Mouse (Mus musculus): ENCODE data around the gene Epn2.
"Not testable (repeated sequence)": the region's sequence is repeated elsewhere in the genome, so short reads cannot be mapped to it uniquely, and the experiment has no call there.

Gene Epn2

DNA sequence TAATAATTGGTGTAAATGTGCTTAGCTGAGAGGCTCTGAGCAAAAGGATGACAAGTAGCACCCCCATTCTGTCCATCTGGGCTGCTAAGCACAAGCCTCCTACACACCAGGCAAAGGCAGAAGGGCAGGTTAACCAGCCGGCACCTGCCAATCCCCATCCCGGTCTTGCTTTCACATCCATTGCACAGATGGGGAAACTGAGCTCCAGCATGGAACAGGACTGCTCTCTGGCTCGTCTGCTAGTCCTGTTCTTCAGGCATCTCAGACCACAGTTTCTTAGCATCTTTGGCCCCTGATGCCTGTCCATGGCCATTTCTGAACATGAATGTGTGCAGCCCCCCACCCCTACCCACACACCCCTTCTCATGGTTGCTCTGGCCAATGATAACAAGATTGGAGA lies 12.6 kb upstream of the Epn2 start:
- DNase-seq (ENCODE audit: low read depth, low spot score): no peak

DNA sequence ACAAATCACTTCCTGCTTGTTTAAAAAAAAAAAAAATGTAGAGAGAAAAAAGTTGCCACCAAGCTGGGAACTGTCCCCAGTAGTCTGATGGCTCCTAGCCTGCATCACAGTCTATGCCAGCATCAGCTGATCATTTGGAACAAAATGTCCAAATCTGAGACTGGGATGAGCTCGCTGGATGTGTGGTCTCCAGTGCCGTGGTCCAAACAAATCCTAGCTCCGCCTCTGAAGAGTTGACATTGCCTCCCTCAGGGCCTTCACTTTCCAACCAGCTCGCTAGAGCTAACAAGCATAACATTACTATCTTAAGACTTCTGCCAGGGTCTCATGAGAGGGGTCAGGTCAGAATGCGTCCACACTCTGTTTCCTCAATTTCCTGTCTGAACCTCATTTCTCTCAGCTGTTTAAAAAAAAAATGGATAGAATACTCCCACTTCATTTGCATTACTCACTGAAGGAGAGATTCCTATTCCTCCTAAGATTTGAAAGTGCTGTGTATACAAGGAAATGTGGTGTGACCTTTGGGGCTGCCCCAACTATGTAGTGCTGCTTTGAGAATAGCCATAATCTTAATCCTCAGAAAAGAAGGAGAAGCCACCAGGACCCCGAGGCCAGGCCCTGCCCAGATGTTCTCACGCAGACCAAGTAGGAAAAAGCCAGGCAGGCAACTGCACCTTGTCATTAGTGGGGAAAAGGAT lies 11.2 kb upstream of the Epn2 start:
- DNase-seq (ENCODE audit: low read depth, low spot score): peak; percentile 63

DNA sequence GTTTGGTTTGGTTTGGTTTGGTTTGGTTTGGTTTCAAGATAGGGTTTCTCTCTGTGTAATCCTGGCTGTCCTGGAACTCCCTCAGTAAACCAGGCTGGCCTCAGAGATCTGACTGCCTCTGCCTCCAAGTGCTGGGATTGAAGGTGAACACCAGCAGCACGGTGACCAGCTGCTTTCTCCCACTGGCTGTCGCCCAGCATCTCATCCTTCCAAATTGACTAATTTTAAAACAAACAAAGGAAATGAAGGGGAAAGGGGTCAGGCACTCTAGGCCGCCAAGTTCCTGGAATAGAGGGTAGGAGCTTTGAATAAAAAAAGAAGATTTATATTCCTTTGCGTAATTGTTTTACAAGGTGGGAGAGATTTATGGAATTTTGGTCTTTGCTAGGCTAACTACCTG lies 5.9 kb upstream of the Epn2 start:
- DNase-seq (ENCODE audit: low read depth, low spot score): no peak

DNA sequence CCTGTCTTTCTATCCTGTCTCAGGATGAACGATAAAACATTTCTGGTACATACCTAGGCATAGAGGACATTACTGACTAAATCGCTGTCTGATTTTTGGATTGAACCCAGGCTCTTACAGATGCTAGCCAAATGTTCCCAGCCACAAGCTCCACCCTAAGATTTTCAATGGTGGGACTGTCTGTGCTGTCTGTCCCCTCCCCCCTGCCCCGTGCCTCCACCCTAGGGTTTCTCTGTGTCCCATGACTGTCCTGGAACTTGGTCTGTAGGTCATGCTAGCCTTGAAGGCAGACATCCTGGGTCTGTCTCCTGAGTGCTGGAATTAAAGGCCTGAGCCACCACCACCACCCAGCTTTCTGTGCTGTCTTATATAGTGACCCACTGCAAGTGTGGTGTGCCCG lies 5.3 kb upstream of the Epn2 start:
- no peak for DNase-seq (ENCODE audit: low read depth, low spot score)

GRCm38 (mm10) chr11:61584096-61584495 lies 4.6 kb upstream of the Epn2 start:
- no peak for DNase-seq (ENCODE audit: low read depth, low spot score)

- not testable (repeated sequence) for DNase-seq (ENCODE audit: low read depth, low spot score)
These were observed 3.3 kb upstream of the Epn2 start for GRCm38 (mm10) chr11:61582808-61583207.

DNA sequence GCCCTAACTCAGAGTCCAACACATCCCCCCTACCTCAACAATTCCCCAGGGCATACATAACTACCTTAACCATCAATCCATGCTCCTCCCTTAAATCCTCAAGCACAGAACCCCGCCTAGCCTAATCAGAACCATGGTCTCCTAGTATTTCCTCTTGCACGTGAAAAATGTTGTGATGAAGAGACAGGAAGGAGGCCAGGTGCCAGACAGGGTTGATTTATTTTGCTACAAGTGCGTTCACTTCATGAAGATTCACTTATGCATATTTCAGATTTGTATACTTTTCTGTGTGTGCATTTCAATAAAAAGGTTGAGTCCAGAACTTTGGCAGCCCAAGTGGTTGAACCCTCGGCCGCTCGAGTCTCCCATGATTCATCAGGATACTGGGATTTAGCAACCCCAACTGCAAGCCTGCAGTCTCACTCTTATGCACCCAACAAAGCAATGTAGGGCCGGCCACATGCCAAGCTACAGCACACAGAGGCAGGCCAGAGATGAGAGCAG lies 443 bp upstream of the Epn2 start:
- no peak for DNase-seq (ENCODE audit: low read depth, low spot score)

DNA sequence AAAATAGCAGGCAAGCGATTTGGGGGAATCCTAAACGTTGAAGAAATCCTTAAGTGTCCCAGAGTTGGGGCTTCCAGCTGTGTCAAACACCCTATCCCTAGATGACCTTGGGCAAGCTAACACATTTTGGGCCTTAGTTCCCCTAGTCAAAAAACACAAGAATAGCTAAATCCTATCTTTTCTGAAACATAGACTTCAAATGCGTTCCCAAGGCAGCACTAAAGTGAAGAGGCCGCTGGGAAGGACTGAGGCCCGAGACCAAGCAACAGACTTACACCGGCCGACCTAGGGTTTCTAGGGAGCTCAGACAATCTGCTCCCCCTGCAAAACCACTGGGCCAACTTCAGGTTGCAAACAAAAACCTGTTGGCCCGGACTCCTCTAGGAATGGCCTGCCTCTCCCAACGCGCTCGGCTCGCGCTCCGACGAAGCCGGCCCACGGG lies 925 bp downstream of the Epn2 start:
- peak; percentile 47 for DNase-seq (ENCODE audit: low read depth, low spot score)

DNA sequence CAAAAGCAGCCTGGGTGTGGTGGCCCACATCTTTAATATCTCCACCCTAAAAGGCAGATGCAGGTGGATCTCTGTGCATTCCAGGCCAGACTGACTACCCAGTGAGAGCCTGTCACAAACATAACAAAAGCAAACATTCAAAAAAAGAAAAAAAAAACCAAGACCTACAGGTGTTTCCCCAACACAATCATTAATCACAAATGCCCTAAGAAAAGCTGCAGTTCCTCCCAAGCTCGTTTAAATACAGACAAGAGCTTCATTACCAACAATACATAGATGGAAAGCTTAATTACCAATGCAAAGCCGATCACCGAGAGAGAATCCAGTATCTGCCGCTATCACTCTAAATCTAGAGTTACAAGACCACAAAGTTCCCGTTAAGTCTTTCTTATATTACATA lies 1.5 kb downstream of the Epn2 start:
- DNase-seq (ENCODE audit: low read depth, low spot score): no peak

GRCm38 (mm10) chr11:61577349-61577748 lies 2.1 kb downstream of the Epn2 start:
- DNase-seq (ENCODE audit: low read depth, low spot score): no peak

GRCm38 (mm10) chr11:61573266-61573665 lies 6.2 kb downstream of the Epn2 start:
- DNase-seq (ENCODE audit: low read depth, low spot score): peak; percentile 87

DNA sequence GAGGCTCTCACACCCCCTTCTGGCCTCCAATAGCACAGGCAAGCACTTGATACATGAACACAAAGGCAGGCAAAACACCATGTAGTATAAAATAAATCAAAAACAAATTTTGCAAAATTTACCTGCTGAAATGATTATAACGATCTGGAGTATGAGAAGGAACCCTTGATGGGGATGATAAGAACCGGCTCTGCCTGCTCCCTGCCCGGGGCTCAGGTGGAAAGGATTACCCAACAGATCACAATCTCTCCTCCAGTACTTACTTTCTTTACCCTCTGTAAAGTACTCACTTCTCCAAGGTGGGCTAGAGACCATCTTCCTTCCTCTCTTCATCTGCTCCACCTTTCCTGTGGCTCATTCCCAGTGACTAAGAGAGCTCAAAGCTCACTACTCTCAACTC lies 8.3 kb downstream of the Epn2 start:
- no peak for DNase-seq (ENCODE audit: low read depth, low spot score)

- DNase-seq (ENCODE audit: low read depth, low spot score): no peak
These were observed 9.8 kb downstream of the Epn2 start for GRCm38 (mm10) chr11:61569671-61570070.

DNA sequence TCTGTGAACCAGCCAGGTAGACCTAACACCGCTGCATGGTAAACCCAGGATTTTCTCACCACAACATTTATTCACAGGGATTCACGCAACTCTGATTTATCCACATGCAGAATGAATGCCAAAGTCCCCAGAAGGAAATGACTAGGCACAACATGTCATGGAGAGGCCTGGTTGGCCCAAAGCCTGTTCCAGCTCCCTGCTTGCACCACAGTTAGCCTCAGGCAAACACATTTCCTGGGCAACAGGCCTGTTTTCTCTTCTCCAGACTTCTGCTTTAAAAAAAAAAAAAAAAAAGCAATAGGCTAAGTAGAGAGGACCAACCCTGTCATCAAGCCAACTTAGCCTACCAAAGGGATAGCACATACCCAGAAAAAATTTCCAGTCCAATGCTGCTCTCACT lies 14.9 kb downstream of the Epn2 start:
- DNase-seq (ENCODE audit: low read depth, low spot score): peak; percentile 96

DNA sequence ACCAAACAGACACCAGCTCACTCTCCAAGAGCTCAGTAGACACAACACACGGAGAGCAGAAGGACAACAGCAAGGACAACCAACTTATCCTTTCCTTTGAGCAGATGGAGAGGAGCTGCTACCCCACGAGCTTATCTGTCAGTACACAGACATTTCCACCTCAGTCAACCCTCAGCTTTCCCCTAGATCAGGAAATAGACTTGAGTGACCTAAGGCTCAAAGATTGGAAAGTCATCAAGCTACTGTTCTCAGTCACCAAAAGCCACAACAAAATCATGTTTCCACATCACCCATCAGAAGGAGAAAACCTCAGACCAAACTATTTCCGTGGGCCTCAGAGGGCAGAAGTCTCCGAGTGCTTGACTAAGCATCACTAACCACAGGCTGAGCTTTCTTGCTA lies 15.5 kb downstream of the Epn2 start:
- no peak for DNase-seq (ENCODE audit: low read depth, low spot score)

DNA sequence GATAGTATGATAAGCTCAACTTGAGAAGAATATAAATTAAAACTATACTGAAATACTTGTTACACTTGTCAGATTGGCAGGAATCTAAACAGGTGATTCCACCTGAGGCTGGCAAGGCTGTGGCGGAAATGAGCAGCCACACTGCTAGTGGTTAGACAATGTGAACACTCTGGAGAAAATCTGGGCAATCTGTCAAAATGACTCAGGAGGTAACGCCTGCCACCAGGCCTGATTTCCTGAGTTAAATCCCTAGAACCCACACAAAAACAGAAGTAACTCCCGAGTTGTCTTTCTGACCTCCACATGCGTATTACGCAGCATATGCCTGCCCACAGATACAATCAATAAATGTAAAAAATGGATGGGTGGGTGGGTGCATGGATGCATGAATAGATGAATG lies 17.1 kb downstream of the Epn2 start:
- peak; percentile 95 for DNase-seq (ENCODE audit: low read depth, low spot score)

GRCm38 (mm10) chr11:61559572-61559971 lies 19.9 kb downstream of the Epn2 start:
- DNase-seq (ENCODE audit: low read depth, low spot score): no peak

GRCm38 (mm10) chr11:61553015-61553754 lies 26.3 kb downstream of the Epn2 start:
- DNase-seq (ENCODE audit: low read depth, low spot score): peak; percentile 72

GRCm38 (mm10) chr11:61550631-61551030 lies 28.9 kb downstream of the Epn2 start:
- peak; percentile 81 for DNase-seq (ENCODE audit: low read depth, low spot score)

GRCm38 (mm10) chr11:61547710-61548109 lies 31.8 kb downstream of the Epn2 start:
- DNase-seq (ENCODE audit: low read depth, low spot score): peak; percentile 58

DNA sequence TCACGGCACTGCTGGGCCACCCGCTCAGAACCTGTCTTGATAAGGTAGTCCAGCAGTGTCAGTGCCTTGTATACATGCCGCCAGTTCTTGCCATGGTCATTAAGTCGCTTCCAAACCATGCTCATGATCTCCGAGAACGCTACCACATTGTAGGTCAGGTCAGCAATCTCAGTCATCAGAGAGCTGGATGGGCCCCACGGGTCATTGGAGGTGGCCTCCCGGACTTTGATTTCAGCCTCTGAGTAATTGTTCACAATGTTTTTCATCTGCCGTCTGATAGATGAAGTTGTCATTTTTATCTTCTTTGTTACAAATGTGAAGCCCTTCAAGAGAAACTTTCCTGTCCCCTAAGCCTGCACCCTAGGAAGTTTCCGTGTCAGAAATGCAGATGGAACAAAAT lies 33.0 kb downstream of the Epn2 start:
- no peak for DNase-seq (ENCODE audit: low read depth, low spot score)

GRCm38 (mm10) chr11:61545586-61545985 lies 33.9 kb downstream of the Epn2 start:
- DNase-seq (ENCODE audit: low read depth, low spot score): no peak

DNA sequence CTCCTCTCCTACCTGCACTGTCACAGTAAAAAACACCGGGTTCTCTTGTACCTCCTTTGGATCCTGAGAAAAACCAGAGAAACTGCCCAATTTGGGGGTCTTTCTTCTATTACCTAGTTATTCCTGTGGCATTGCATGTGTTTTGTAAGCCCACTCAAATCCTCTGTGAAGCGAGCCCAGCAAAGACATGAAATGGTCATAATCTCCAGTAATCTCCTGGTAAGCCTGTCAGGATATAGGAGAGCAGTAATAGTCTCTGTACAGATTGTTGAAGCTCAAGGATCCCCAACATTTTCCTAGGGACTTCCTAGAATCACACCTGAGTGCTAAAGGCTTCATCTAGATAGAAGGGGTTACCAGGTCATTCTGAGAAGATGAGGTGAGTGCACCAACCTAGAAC lies 38.4 kb downstream of the Epn2 start:
- no peak for DNase-seq (ENCODE audit: low read depth, low spot score)
